Mouse (Mus musculus) ES-E14 (cell line): ENCODE measurements around the gene Ankmy2.

Experiments used
- CHD2 ChIP-seq: IDR thresholded peaks from 2 replicates; pipeline ENCODE4 v1.6.1; 2014; ENCODE audit warnings: mild to moderate bottlenecking, low read depth, low read length, inconsistent platforms
- HCFC1 ChIP-seq: IDR thresholded peaks from 2 replicates; pipeline ENCODE4 v1.6.1; 2012; ENCODE audit warnings: low read length, inconsistent platforms, borderline replicate concordance; ENCODE audit not compliant: insufficient read depth
- MAFK ChIP-seq: IDR thresholded peaks from 2 replicates; pipeline ENCODE4 v1.6.1; 2014; ENCODE audit warnings: mild to moderate bottlenecking, low read depth, low read length, inconsistent platforms; ENCODE audit not compliant: insufficient read depth

DNA sequence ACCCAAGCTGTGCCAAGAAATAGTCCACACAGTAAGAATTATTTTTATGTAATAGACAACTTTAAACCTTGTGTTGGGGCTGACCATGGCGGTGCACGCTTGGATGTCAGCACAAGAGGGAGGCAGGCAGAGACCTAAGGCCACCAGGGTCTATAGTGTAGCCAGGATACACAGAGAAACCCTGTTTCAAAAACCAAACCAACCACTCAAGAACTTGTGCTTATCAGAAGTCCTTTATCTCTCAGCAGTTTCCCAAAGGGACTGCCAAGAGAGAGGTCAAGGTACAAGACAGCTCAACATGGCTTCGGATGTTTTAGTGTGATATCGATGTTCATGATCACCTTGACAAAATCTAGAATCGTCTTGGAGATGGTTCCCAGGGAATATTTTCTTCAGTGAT, 23.4 kb upstream of the Ankmy2 start:
- TF ChIP-seq CHD2 (no peak), MAFK (no peak), HCFC1 (no peak)
